Mouse (Mus musculus): Measurements from ENCODE around the gene Tifab.

DNA sequence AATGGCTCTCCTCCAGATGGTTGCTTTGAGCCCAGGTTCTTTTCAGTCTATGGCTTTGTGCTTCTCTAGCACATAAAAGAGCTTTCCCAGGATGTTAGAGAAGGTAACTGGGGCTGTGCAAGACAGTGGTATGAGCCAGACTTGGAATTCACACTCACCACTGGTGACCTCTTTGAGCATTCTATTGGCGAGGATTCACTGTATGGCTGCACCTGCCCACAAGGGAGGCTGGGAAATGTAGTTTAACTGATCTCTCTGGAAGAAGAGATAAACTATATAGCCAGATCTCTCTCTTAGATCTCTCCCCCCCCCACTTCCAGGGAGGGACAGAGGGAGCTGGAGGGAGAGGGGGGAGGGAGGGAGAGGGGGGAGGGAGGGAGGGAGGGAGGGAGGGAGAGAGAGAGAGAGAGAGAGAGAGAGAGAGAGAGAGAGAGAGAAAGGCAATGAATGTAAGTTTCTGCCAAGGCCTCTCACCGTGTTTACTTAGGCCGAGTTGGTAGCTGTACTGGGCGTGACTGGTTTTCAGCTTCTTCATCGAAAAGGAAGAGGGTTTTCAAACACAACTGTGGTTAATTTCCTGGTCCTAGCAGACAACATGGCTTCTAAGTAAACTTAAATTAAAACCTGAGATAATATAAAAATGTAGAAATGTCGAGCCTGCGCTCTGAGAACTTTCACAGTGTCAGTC lies 25.8 kb downstream of the Tifab start:
- TF ChIP-seq POLR2A (IDR thresholded peaks at IDR 0.05; ENCODE audit: control insufficient read depth, extremely low read depth, insufficient read depth, low read length, poor library complexity) (no peak), CTCF (IDR thresholded peaks at IDR 0.05; ENCODE audit: borderline replicate concordance, control insufficient read depth, extremely low read depth, insufficient read depth, low read length, poor library complexity) (no peak)

Data from thymus, adult 2 months (tissue).